Mouse (Mus musculus): Measurements from ENCODE around the gene Slc38a1.

DNA sequence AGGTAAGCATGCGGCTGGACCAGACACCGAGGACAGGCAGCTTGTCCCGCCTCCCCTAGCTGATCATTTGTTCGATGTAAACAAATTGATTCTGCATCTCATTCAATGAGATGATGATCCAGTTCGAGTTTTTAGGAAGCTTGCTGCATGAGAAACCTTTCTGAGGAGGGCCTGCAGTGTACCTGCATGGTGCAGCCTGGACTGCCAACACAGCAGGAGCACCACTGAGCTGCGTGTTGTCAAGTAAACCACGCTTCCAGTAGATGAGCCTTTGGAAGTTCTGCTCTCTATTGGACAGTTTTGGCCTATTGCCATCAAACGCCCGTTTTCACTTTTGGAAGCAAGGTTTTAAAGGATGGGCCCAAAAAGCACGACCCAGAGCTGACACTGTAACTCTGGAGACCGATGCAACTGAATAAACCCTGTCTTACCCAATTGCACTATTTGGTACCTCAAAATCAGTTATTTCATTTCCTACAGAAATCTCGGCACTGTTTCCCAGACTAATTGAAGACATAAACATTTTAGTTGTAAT is 46.1 kb upstream of the Slc38a1 start:
- no peak for TF ChIP-seq CTCF (IDR thresholded peaks at IDR 0.05; ENCODE audit: borderline replicate concordance, insufficient read depth, low read depth, low read length)
- no peak for TF ChIP-seq POLR2A (IDR thresholded peaks at IDR 0.05; ENCODE audit: borderline replicate concordance, insufficient read depth, low read length)

All from cerebellum, adult 2 months (tissue).